Mouse (Mus musculus): ENCODE results near the gene Kmt5c. TPM values are rescaled to one million over a fixed set of nuclear protein-coding genes. Genes with fewer than 3 reads are reported as not detected.
A peak's percentile ranks its signal among the peaks of the same experiment; 100 is the strongest.
"Not testable (repeated sequence)": the region's sequence is repeated elsewhere in the genome, so short reads cannot be mapped to it uniquely, and the experiment has no call there.

Gene Kmt5c
- polyA plus RNA-seq, 1 experiment from 2014 or later, result 58.5 TPM

DNA sequence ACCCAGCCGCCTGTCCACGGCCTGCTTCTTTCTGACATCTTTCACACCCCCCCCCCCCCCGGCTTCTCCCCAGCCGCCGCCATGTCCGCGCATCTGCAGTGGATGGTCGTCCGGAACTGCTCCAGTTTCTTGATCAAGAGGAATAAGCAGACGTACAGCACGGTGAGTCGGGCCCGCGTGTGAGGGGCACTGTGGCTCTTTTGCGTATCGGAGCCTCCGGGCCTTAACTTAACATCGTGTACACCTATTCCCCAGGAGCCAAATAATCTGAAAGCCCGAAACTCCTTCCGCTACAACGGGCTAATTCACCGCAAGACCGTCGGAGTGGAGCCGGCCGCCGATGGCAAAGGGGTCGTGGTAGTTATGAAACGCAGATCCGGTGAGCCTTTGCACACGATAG is 53.3 kb downstream of the Kmt5c start:
- H3K36me3 ChIP-seq (ENCODE audit: control insufficient read depth, insufficient read depth, low read length), result peaks cover 16% of the 10 kb centered on the region
- WGBS, result under 1% methylated on average over 31 of the region's 31 CpGs

DNA sequence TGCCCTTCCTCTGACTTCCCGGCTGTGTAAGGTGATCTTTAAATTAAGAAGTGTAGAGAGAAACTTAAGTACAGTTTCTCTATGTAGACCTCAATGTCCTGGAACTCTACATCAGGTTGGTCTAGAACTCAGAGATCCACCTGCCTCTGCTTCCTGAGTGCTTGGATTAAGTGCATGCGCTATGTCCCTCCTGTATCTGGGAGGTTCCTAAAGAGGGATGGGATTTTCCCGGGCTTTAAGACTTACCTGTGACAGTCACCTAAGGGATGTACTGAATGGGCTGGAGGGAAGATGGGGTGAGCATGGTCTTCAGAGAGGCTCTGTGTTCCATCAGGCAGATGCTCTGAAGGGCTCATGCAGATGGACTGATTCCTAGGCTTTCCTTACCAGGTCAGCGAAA is 53.8 kb downstream of the Kmt5c start:
- no peak overlapping the region for H3K27ac ChIP-seq (ENCODE audit: low read length)
- 42% methylated on average over 4 of the region's 4 CpGs for WGBS

More for the DNA sequence above, 53.3 kb downstream of the Kmt5c start:
- H3K9ac ChIP-seq (ENCODE audit: low read depth, low read length), result peak overlapping the region; percentile 96
- H3K9me3 ChIP-seq (replicated peaks; ENCODE audit: control insufficient read depth, low read length, poor library complexity, severe bottlenecking); ATAC-seq; H3K27me3 ChIP-seq (ENCODE audit: control insufficient read depth, insufficient read depth, low read depth, low read length): not testable (repeated sequence)
- H3K4me3 ChIP-seq (ENCODE audit: low read depth, low read length), result peak overlapping the region; percentile 90
- peak overlapping the region; percentile 90 for H3K27ac ChIP-seq (ENCODE audit: low read length)
- peaks cover 13% of the 10 kb centered on the region for H3K4me1 ChIP-seq (ENCODE audit: control insufficient read depth, insufficient read depth, low read length)
- H3K4me2 ChIP-seq (ENCODE audit: low read length), result peak overlapping the region; percentile 70

DNA sequence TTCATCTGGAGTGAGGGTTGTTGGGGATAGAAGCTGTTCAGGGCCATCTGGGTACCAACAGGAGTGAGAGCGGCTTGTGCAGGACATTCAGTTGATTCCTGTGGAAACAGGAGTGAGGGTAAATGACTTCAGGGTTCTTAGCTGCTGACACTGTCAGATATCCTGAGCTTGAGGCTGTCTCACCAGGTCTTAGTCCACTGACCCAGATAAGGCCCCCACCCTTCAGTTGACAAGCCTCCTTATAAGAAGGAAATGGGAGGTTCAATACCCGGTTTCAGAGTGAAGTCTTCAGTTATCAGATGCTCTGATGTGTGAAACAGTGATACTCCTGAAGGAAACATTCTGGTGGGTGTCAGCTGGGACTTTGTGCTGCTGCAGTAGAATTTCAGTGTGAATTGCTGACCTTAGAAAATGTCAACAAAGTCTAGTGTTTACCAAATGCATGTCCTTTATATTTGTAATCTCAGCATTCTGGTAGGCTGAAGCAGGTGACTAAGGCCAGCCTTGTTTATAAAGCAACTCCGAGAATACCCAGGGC is 54.8 kb downstream of the Kmt5c start:
- Histone ChIP-seq H3K36me3 (ENCODE audit: control insufficient read depth, insufficient read depth, low read length) (peaks cover 16% of the 10 kb centered on the region), H3K9ac (ENCODE audit: low read depth, low read length) (no peak overlapping the region), H3K4me1 (ENCODE audit: control insufficient read depth, insufficient read depth, low read length) (peaks cover 9% of the 10 kb centered on the region), H3K9me3 (replicated peaks; ENCODE audit: control insufficient read depth, low read length, poor library complexity, severe bottlenecking) (no peaks in the 10 kb centered on the region), H3K4me2 (ENCODE audit: low read length) (no peak overlapping the region), H3K27me3 (ENCODE audit: control insufficient read depth, insufficient read depth, low read depth, low read length) (no peaks in the 10 kb centered on the region), H3K4me3 (ENCODE audit: low read depth, low read length) (no peak overlapping the region), H3K27ac (ENCODE audit: low read length) (no peak overlapping the region)
- WGBS, result 85% methylated on average over 3 of the region's 3 CpGs
- ATAC-seq, result no peak

More for the DNA sequence above, 53.8 kb downstream of the Kmt5c start:
- Histone ChIP-seq H3K4me3 (ENCODE audit: low read depth, low read length) (peak overlapping the region; percentile 90), H3K9me3 (replicated peaks; ENCODE audit: control insufficient read depth, low read length, poor library complexity, severe bottlenecking) (no peaks in the 10 kb centered on the region), H3K27me3 (ENCODE audit: control insufficient read depth, insufficient read depth, low read depth, low read length) (no peaks in the 10 kb centered on the region), H3K36me3 (ENCODE audit: control insufficient read depth, insufficient read depth, low read length) (peaks cover 16% of the 10 kb centered on the region), H3K4me2 (ENCODE audit: low read length) (peak overlapping the region; percentile 70), H3K4me1 (ENCODE audit: control insufficient read depth, insufficient read depth, low read length) (peaks cover 12% of the 10 kb centered on the region), H3K9ac (ENCODE audit: low read depth, low read length) (peak overlapping the region; percentile 96)
- no peak for ATAC-seq

DNA sequence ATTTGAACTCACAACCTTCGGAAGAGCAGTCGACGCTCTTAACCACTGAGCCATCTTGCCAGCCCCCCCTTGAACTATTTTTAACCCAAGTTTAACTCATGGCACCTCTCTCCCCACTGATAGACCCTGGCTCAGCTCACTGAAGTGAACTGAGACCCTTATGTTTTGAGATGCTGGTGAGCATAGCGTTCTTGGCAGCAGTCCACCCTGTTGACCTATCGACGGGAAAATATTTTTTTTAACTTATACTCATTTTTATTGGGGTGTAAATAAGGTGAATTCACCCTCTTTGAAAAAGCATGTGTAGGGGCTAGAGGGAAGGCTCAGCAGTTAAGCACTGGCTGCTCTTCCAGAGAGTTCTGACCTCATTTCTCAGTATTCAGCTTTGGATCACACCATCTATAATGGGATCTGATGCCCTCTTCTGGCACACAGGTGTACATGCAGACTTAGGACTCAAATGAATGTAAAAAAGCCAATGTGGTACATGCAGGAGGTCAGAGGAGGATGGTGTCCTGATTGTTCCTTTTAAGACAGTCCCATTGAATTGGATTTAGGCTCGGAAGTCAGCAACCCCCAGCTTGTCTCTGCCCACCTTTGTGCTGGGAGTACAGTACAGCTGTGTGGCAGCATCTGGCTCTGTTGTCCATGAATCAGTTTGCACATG is 56.0 kb downstream of the Kmt5c start:
- H3K4me1 ChIP-seq (ENCODE audit: control insufficient read depth, insufficient read depth, low read length), result peaks cover 9% of the 10 kb centered on the region
- no peak overlapping the region for H3K4me3 ChIP-seq (ENCODE audit: low read depth, low read length)
- H3K9ac ChIP-seq (ENCODE audit: low read depth, low read length), result no peak overlapping the region
- ATAC-seq, result no peak
- H3K36me3 ChIP-seq (ENCODE audit: control insufficient read depth, insufficient read depth, low read length), result peaks cover 16% of the 10 kb centered on the region
- WGBS, result 72% methylated on average over 7 of the region's 7 CpGs
- no peak overlapping the region for H3K4me2 ChIP-seq (ENCODE audit: low read length)
- no peaks in the 10 kb centered on the region for H3K9me3 ChIP-seq (replicated peaks; ENCODE audit: control insufficient read depth, low read length, poor library complexity, severe bottlenecking)
- H3K27me3 ChIP-seq (ENCODE audit: control insufficient read depth, insufficient read depth, low read depth, low read length), result no peaks in the 10 kb centered on the region
- H3K27ac ChIP-seq (ENCODE audit: low read length), result no peak overlapping the region

Other genes with a start within 250 kb of the Kmt5c start
- gene Ppp1r12c, start 238.4 kb upstream of the Kmt5c start, polyA plus RNA-seq (2015; fragmentation: Nextera tagmentation; extraction: Ambion mirVana), result 35.6 and 44.7 TPM in 2 replicates
- 3.2 and 3.6 TPM in 2 replicates for gene Tnnt1, start 223.7 kb upstream of the Kmt5c start, polyA plus RNA-seq (2015; fragmentation: Nextera tagmentation; extraction: Ambion mirVana)
- gene Tnni3, start 215.9 kb upstream of the Kmt5c start, polyA plus RNA-seq (2015; fragmentation: Nextera tagmentation; extraction: Ambion mirVana), result 1.8 TPM in 2 replicates
- 2.2 and 2.4 TPM in 2 replicates for gene Dnaaf3, start 207.7 kb upstream of the Kmt5c start, polyA plus RNA-seq (2015; fragmentation: Nextera tagmentation; extraction: Ambion mirVana)
- gene Syt5, start 192.6 kb upstream of the Kmt5c start, polyA plus RNA-seq (2015; fragmentation: Nextera tagmentation; extraction: Ambion mirVana), result 185 and 186 TPM in 2 replicates
- 0.68 and 1.4 TPM in 2 replicates for gene Ptprh, start 136.1 kb upstream of the Kmt5c start, polyA plus RNA-seq (2015; fragmentation: Nextera tagmentation; extraction: Ambion mirVana)
- gene Tmem86b, start 108.7 kb upstream of the Kmt5c start, polyA plus RNA-seq (2015; fragmentation: Nextera tagmentation; extraction: Ambion mirVana), result 2.1 and 2.4 TPM in 2 replicates
- 5.6 and 6.8 TPM in 2 replicates for gene Ppp6r1, start 81.1 kb upstream of the Kmt5c start, polyA plus RNA-seq (2015; fragmentation: Nextera tagmentation; extraction: Ambion mirVana)
- 169 and 181 TPM in 2 replicates for gene Hspbp1, start 55.0 kb upstream of the Kmt5c start, polyA plus RNA-seq (2015; fragmentation: Nextera tagmentation; extraction: Ambion mirVana)
- 7.5 and 7.8 TPM in 2 replicates for gene Brsk1, start 49.5 kb upstream of the Kmt5c start, polyA plus RNA-seq (2015; fragmentation: Nextera tagmentation; extraction: Ambion mirVana)
- gene Tmem150b, start 14.9 kb upstream of the Kmt5c start, polyA plus RNA-seq (2015; fragmentation: Nextera tagmentation; extraction: Ambion mirVana), result 0.25 TPM in 1 of 2 replicates, not detected in the other
- gene Cox6b2, start 13.0 kb downstream of the Kmt5c start, polyA plus RNA-seq (2015; fragmentation: Nextera tagmentation; extraction: Ambion mirVana), result 19.3 and 21.3 TPM in 2 replicates
- not detected in 2 replicates for gene Fam71e2, start 31.2 kb downstream of the Kmt5c start, polyA plus RNA-seq (2015; fragmentation: Nextera tagmentation; extraction: Ambion mirVana)
- gene Il11, start 42.7 kb downstream of the Kmt5c start, polyA plus RNA-seq (2015; fragmentation: Nextera tagmentation; extraction: Ambion mirVana), result 1.3 TPM in 2 replicates
- gene Tmem190, start 42.8 kb downstream of the Kmt5c start, polyA plus RNA-seq (2015; fragmentation: Nextera tagmentation; extraction: Ambion mirVana), result 0.48 and 0.73 TPM in 2 replicates
- gene Tmem238, start 49.5 kb downstream of the Kmt5c start, polyA plus RNA-seq (2015; fragmentation: Nextera tagmentation; extraction: Ambion mirVana), result 6.2 and 6.5 TPM in 2 replicates
- 201 and 213 TPM in 2 replicates for gene Rpl28, start 52.8 kb downstream of the Kmt5c start, polyA plus RNA-seq (2015; fragmentation: Nextera tagmentation; extraction: Ambion mirVana)
- gene Ube2s, start 72.5 kb downstream of the Kmt5c start, polyA plus RNA-seq (2015; fragmentation: Nextera tagmentation; extraction: Ambion mirVana), result 226 and 253 TPM in 2 replicates
- 14.0 and 14.6 TPM in 2 replicates for gene Shisa7, start 104.6 kb downstream of the Kmt5c start, polyA plus RNA-seq (2015; fragmentation: Nextera tagmentation; extraction: Ambion mirVana)
- 3.6 and 5.0 TPM in 2 replicates for gene Isoc2b, start 130.1 kb downstream of the Kmt5c start, polyA plus RNA-seq (2015; fragmentation: Nextera tagmentation; extraction: Ambion mirVana)
- gene Isoc2a, start 137.0 kb downstream of the Kmt5c start, polyA plus RNA-seq (2015; fragmentation: Nextera tagmentation; extraction: Ambion mirVana), result 0.46 and 0.57 TPM in 2 replicates
- gene Gm36210, start 166.4 kb downstream of the Kmt5c start, polyA plus RNA-seq (2015; fragmentation: Nextera tagmentation; extraction: Ambion mirVana), result 0.32 and 0.38 TPM in 2 replicates
- gene Zfp628, start 175.1 kb downstream of the Kmt5c start, polyA plus RNA-seq (2015; fragmentation: Nextera tagmentation; extraction: Ambion mirVana), result 3.1 and 3.6 TPM in 2 replicates
- gene Nat14, start 181.9 kb downstream of the Kmt5c start, polyA plus RNA-seq (2015; fragmentation: Nextera tagmentation; extraction: Ambion mirVana), result 48.2 and 49.4 TPM in 2 replicates
- 0.72 and 0.85 TPM in 2 replicates for gene Ssc5d, start 185.7 kb downstream of the Kmt5c start, polyA plus RNA-seq (2015; fragmentation: Nextera tagmentation; extraction: Ambion mirVana)
- 0.18 TPM in 1 of 2 replicates, not detected in the other for gene Sbk2, start 224.3 kb downstream of the Kmt5c start, polyA plus RNA-seq (2015; fragmentation: Nextera tagmentation; extraction: Ambion mirVana)
- 0.60 and 0.93 TPM in 2 replicates for gene Sbk3, start 231.1 kb downstream of the Kmt5c start, polyA plus RNA-seq (2015; fragmentation: Nextera tagmentation; extraction: Ambion mirVana)